Mouse (Mus musculus): Measurements from ENCODE around the gene Smcp. TPM values are rescaled to one million over a fixed set of nuclear protein-coding genes. Genes with fewer than 3 reads are reported as not detected.

Smcp gene
- polyA plus RNA-seq, 1 experiment from 2014 or later: 0.16 TPM

Other genes starting within 250 kb of the Smcp start
- 1.1 and 1.4 TPM in 2 replicates for gene Sprr2d, start 249.9 kb downstream of the Smcp start, polyA plus RNA-seq (2015; fragmentation: Nextera tagmentation; extraction: Ambion mirVana)
- 0.22 and 0.38 TPM in 2 replicates for gene Sprr2e, start 236.9 kb downstream of the Smcp start, polyA plus RNA-seq (2015; fragmentation: Nextera tagmentation; extraction: Ambion mirVana)
- 1.3 and 1.5 TPM in 2 replicates for gene Sprr2f, start 223.8 kb downstream of the Smcp start, polyA plus RNA-seq (2015; fragmentation: Nextera tagmentation; extraction: Ambion mirVana)
- gene Sprr2h, start 203.3 kb downstream of the Smcp start, polyA plus RNA-seq (2015; fragmentation: Nextera tagmentation; extraction: Ambion mirVana): 0.39 TPM in 1 of 2 replicates, not detected in the other
- gene Sprr2i, start 181.0 kb downstream of the Smcp start, polyA plus RNA-seq (2015; fragmentation: Nextera tagmentation; extraction: Ambion mirVana): 1.7 and 2.3 TPM in 2 replicates
- 0.19 and 0.29 TPM in 2 replicates for gene Sprr2j-ps, start 170.9 kb downstream of the Smcp start, polyA plus RNA-seq (2015; fragmentation: Nextera tagmentation; extraction: Ambion mirVana)
- 9.3 and 9.4 TPM in 2 replicates for gene Gm9774, start 159.6 kb downstream of the Smcp start, polyA plus RNA-seq (2015; fragmentation: Nextera tagmentation; extraction: Ambion mirVana)
- 0.46 and 0.49 TPM in 2 replicates for gene Sprr2k, start 156.4 kb downstream of the Smcp start, polyA plus RNA-seq (2015; fragmentation: Nextera tagmentation; extraction: Ambion mirVana)
- 0.68 and 1.1 TPM in 2 replicates for gene Sprr1b, start 150.2 kb downstream of the Smcp start, polyA plus RNA-seq (2015; fragmentation: Nextera tagmentation; extraction: Ambion mirVana)
- gene Sprr3, start 130.3 kb downstream of the Smcp start, polyA plus RNA-seq (2015; fragmentation: Nextera tagmentation; extraction: Ambion mirVana): 1.4 TPM in 1 of 2 replicates, not detected in the other
- gene Sprr1a, start 103.1 kb downstream of the Smcp start, polyA plus RNA-seq (2015; fragmentation: Nextera tagmentation; extraction: Ambion mirVana): 14.9 and 17.7 TPM in 2 replicates
- 1.1 TPM in 1 of 2 replicates, not detected in the other for gene Sprr4, start 88.5 kb downstream of the Smcp start, polyA plus RNA-seq (2015; fragmentation: Nextera tagmentation; extraction: Ambion mirVana)
- gene 2310046K23Rik, start 54.5 kb downstream of the Smcp start, polyA plus RNA-seq (2015; fragmentation: Nextera tagmentation; extraction: Ambion mirVana): 0.46 TPM in 1 of 2 replicates, not detected in the other
- 0.14 and 0.25 TPM in 2 replicates for gene Ivl, start 15.3 kb downstream of the Smcp start, polyA plus RNA-seq (2015; fragmentation: Nextera tagmentation; extraction: Ambion mirVana)
- gene 2210017I01Rik, start 18.5 kb upstream of the Smcp start, polyA plus RNA-seq (2015; fragmentation: Nextera tagmentation; extraction: Ambion mirVana): not detected in 2 replicates
- gene Lce6a, start 32.7 kb upstream of the Smcp start, polyA plus RNA-seq (2015; fragmentation: Nextera tagmentation; extraction: Ambion mirVana): not detected in 2 replicates
- gene Lce1a1, start 59.3 kb upstream of the Smcp start, polyA plus RNA-seq (2015; fragmentation: Nextera tagmentation; extraction: Ambion mirVana): 0.34 TPM in 1 of 2 replicates, not detected in the other
- gene Lce1b, start 67.9 kb upstream of the Smcp start, polyA plus RNA-seq (2015; fragmentation: Nextera tagmentation; extraction: Ambion mirVana): not detected in 2 replicates
- 0.20 and 0.49 TPM in 2 replicates for gene Lce1a2, start 81.3 kb upstream of the Smcp start, polyA plus RNA-seq (2015; fragmentation: Nextera tagmentation; extraction: Ambion mirVana)
- not detected in 2 replicates for gene Lce1c, start 90.2 kb upstream of the Smcp start, polyA plus RNA-seq (2015; fragmentation: Nextera tagmentation; extraction: Ambion mirVana)
- not detected in 2 replicates for gene Lce1d, start 98.2 kb upstream of the Smcp start, polyA plus RNA-seq (2015; fragmentation: Nextera tagmentation; extraction: Ambion mirVana)
- gene Lce1e, start 120.1 kb upstream of the Smcp start, polyA plus RNA-seq (2015; fragmentation: Nextera tagmentation; extraction: Ambion mirVana): 0.27 and 0.39 TPM in 2 replicates
- gene Lce1f, start 131.4 kb upstream of the Smcp start, polyA plus RNA-seq (2015; fragmentation: Nextera tagmentation; extraction: Ambion mirVana): not detected in 2 replicates
- not detected in 2 replicates for gene Gm38119, start 150.1 kb upstream of the Smcp start, polyA plus RNA-seq (2015; fragmentation: Nextera tagmentation; extraction: Ambion mirVana)
- 0.14 TPM in 1 of 2 replicates, not detected in the other for gene Lce1g, start 163.3 kb upstream of the Smcp start, polyA plus RNA-seq (2015; fragmentation: Nextera tagmentation; extraction: Ambion mirVana)
- 0.21 and 0.50 TPM in 2 replicates for gene Lce1h, start 176.1 kb upstream of the Smcp start, polyA plus RNA-seq (2015; fragmentation: Nextera tagmentation; extraction: Ambion mirVana)
- 0.24 and 0.26 TPM in 2 replicates for gene Lce1i, start 189.9 kb upstream of the Smcp start, polyA plus RNA-seq (2015; fragmentation: Nextera tagmentation; extraction: Ambion mirVana)
- 1.4 and 1.5 TPM in 2 replicates for gene Lce1j, start 201.5 kb upstream of the Smcp start, polyA plus RNA-seq (2015; fragmentation: Nextera tagmentation; extraction: Ambion mirVana)
- gene Lce1k, start 218.9 kb upstream of the Smcp start, polyA plus RNA-seq (2015; fragmentation: Nextera tagmentation; extraction: Ambion mirVana): not detected in 2 replicates
- 0.04 and 0.10 TPM in 2 replicates for gene Kprp, start 238.2 kb upstream of the Smcp start, polyA plus RNA-seq (2015; fragmentation: Nextera tagmentation; extraction: Ambion mirVana)

All from thymus, postnatal 0 days (tissue).